Mouse (Mus musculus) liver, embryonic 12.5 days (tissue): ENCODE results near the gene Csrnp1. TPM values are rescaled to one million over a fixed set of nuclear protein-coding genes. Genes with fewer than 3 reads are reported as not detected.

Experiments
- ATAC-seq: fragments of 200-750 bp; cut with Nextera tagmentation; 2 replicates; pipeline ENCODE4 v1.8.0; 2017; ENCODE audit warnings: moderate number of reproducible peaks, mild to moderate bottlenecking, moderate library complexity
- H3K27ac ChIP-seq: fragments of 300-500 bp; sonication (generic); 2 replicates; pipeline ENCODE4 v1.5.1; 2016; ENCODE audit warnings: mild to moderate bottlenecking
- H3K27me3 ChIP-seq: fragments of 300-500 bp; sonication (generic); replicated peaks from 2 replicates; pipeline ENCODE4 v1.6.1; 2016; ENCODE audit warnings: mild to moderate bottlenecking, moderate library complexity
- H3K36me3 ChIP-seq: fragments of 300-500 bp; sonication (generic); 2 replicates; pipeline ENCODE4 v1.6.1; 2016; ENCODE audit warnings: mild to moderate bottlenecking, moderate library complexity
- H3K4me1 ChIP-seq: fragments of 300-500 bp; sonication (generic); 2 replicates; pipeline ENCODE4 v1.6.1; 2016
- H3K4me2 ChIP-seq: fragments of 300-500 bp; sonication (generic); 2 replicates; pipeline ENCODE4 v1.6.1; 2016; ENCODE audit warnings: mild to moderate bottlenecking, moderate library complexity
- H3K4me3 ChIP-seq: fragments of 300-500 bp; sonication (generic); 2 replicates; pipeline ENCODE4 v1.5.1; 2016; ENCODE audit warnings: mild to moderate bottlenecking, moderate library complexity
- H3K9ac ChIP-seq: fragments of 300-500 bp; sonication (generic); 2 replicates; pipeline ENCODE4 v1.6.1; 2016; ENCODE audit warnings: mild to moderate bottlenecking, moderate library complexity
- H3K9me3 ChIP-seq: fragments of 300-500 bp; sonication (generic); replicated peaks from 2 replicates; pipeline ENCODE4 v1.6.1; 2016; ENCODE audit warnings: mild to moderate bottlenecking, moderate library complexity
- WGBS: fragments of 180-500 bp; shearing (Covaris S2); methylation state at CpG from one replicate; pipeline ENCODE4 v1.1.7; 2016; ENCODE audit not compliant: insufficient replicate concordance; 5-methylcytosine and 5-hydroxymethylcytosine counted together
- polyA plus RNA-seq: library from polyadenylated mRNA; unstranded; fragments of >200 nt; fragmentation: Nextera tagmentation; extraction: Ambion mirVana; gene quantifications from 2 replicates; pipeline ENCODE4 v1.2.1, GENCODE M21; 2016

The Csrnp1 gene
- polyA plus RNA-seq, 1 experiment from 2014 or later = 1.5 TPM

DNA sequence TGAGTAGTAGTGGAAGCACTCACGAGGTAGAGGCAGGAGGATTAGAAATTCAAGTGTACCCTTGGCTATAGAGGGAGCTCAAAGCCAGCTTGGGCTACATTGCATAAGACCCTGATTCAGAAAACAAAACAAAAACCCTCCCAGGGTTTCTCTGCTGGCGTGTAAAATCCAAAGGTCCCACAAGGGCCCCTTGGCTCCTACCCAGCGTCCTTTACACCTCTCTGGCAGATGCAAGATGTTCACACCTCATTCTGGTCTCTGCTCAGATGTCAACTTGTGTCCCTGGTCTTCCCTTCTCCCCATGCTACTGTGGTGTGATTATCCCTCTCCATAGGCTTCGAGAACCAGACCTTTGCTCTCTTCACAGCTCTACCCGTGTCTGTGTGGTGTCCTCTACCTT, 16.3 kb upstream of the Csrnp1 start:
- Histone ChIP-seq H3K27me3 (no peaks in the 10 kb centered on the region; the same call in 1 of the 2 replicates), H3K4me2 (no peak overlapping the region), H3K4me1 (peaks cover 29% of the 10 kb centered on the region), H3K4me3 (no peak overlapping the region), H3K9ac (no peak overlapping the region), H3K27ac (no peak overlapping the region), H3K9me3 (no peaks in the 10 kb centered on the region), H3K36me3 (no peaks in the 10 kb centered on the region)
- 58% methylated on average over 5 of the region's 5 CpGs for WGBS
- no peak for ATAC-seq

DNA sequence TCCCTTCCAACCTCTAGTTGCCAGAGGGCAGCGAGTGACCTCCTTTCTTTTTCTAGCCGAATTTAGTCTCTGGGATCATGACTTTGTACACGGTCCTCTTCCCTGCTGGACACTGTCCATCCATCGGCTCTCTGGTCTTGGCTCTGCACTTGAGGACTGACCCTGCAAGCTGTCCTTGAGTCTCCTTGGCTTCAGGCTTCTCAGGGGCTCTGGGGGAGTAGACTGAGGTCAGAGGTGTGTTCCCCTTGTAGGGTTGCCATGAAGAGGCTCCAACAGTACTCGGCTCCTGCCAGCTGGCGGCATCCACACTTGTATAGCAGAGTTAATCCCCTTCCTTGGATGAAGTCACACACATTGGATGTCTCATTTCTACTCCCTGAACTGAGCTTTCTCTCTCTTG, 15.2 kb upstream of the Csrnp1 start:
- 66% methylated on average over 6 of the region's 6 CpGs for WGBS
- H3K4me2 ChIP-seq = no peak overlapping the region
- no peaks in the 10 kb centered on the region; the same call in 1 of the 2 replicates for H3K27me3 ChIP-seq
- no peak overlapping the region for H3K4me3 ChIP-seq
- H3K27ac ChIP-seq = no peak overlapping the region
- H3K9me3 ChIP-seq = no peaks in the 10 kb centered on the region
- no peaks in the 10 kb centered on the region for H3K36me3 ChIP-seq
- peaks cover 29% of the 10 kb centered on the region for H3K4me1 ChIP-seq
- no peak overlapping the region for H3K9ac ChIP-seq
- ATAC-seq = no peak

DNA sequence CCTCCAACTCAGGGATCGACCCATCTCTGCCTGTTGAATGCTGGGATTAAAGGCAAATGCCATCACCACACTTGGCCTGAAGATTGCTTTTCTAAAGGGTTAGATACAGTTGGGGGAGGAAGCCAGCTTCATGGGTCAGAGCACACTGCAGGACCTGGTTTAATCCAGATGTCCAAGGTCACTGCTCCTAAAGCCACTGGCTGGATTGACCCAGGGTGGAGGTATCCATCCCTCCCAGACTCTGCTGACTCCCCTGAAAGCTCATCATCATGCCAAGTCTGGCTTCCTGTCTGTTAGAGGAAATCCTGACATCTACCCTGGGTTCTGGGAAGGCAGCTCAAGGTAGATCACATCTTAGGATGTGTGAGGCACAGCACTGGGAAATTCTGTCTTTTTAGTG, 14.3 kb upstream of the Csrnp1 start:
- H3K4me2 ChIP-seq = no peak overlapping the region
- no peak overlapping the region for H3K27ac ChIP-seq
- no peaks in the 10 kb centered on the region for H3K36me3 ChIP-seq
- ATAC-seq = no peak
- WGBS = 63% methylated on average over 1 of the region's 1 CpGs
- no peaks in the 10 kb centered on the region; the same call in 1 of the 2 replicates for H3K27me3 ChIP-seq
- no peak overlapping the region for H3K9ac ChIP-seq
- H3K9me3 ChIP-seq = no peaks in the 10 kb centered on the region
- H3K4me3 ChIP-seq = no peak overlapping the region
- peaks cover 37% of the 10 kb centered on the region for H3K4me1 ChIP-seq

DNA sequence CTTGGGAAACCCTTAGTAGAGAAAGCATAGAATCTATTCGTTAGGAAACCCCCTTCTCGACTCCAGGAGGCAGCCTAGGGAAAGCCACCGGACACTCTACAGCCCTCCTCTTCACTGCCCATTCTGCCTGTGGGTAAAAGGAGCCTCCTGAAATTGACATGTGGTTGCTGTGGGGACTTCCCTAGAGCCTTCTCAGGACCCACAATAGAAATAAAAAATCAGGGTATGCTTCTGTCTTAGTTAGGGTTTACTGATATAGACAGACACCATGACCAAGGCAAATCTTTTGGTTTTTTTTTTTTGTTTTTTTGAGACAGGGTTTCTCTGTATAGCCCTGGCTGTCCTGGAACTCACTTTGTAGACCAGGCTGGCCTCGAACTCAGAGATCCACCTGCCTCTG, 11.6 kb upstream of the Csrnp1 start:
- Histone ChIP-seq H3K27me3 (no peaks in the 10 kb centered on the region; the same call in 1 of the 2 replicates), H3K4me2 (no peak overlapping the region), H3K4me1 (peaks cover 24% of the 10 kb centered on the region), H3K27ac (no peak overlapping the region), H3K9me3 (no peaks in the 10 kb centered on the region), H3K9ac (no peak overlapping the region), H3K36me3 (no peaks in the 10 kb centered on the region), H3K4me3 (no peak overlapping the region)
- no peak for ATAC-seq
- 62% methylated on average over 4 of the region's 4 CpGs for WGBS

DNA sequence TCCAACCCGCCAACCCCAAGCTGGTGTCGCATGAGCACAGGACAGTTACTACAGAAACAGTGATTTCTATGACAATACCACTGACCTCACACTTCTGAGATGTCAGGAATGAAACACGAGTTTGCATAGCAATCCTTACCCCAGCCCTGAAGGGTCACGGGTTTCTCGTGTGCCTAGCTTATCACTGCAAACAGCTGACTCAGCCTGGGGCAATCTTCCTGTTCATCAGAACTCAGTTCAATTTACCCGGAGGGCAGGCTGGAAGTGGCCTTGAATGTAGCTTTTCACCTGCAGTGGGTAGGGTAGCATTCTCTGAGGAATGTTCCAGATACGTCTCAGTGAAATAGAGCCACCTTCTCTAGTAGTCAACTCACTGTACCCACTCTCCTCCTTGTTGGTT, 9.7 kb upstream of the Csrnp1 start:
- Histone ChIP-seq H3K4me2 (no peak overlapping the region), H3K9me3 (no peaks in the 10 kb centered on the region), H3K27me3 (no peaks in the 10 kb centered on the region; the same call in 1 of the 2 replicates), H3K27ac (no peak overlapping the region), H3K4me3 (no peak overlapping the region), H3K36me3 (no peaks in the 10 kb centered on the region), H3K4me1 (peaks cover 17% of the 10 kb centered on the region; the same call in 1 of the 2 replicates), H3K9ac (no peak overlapping the region)
- WGBS = 36% methylated on average over 7 of the region's 7 CpGs
- ATAC-seq = no peak

DNA sequence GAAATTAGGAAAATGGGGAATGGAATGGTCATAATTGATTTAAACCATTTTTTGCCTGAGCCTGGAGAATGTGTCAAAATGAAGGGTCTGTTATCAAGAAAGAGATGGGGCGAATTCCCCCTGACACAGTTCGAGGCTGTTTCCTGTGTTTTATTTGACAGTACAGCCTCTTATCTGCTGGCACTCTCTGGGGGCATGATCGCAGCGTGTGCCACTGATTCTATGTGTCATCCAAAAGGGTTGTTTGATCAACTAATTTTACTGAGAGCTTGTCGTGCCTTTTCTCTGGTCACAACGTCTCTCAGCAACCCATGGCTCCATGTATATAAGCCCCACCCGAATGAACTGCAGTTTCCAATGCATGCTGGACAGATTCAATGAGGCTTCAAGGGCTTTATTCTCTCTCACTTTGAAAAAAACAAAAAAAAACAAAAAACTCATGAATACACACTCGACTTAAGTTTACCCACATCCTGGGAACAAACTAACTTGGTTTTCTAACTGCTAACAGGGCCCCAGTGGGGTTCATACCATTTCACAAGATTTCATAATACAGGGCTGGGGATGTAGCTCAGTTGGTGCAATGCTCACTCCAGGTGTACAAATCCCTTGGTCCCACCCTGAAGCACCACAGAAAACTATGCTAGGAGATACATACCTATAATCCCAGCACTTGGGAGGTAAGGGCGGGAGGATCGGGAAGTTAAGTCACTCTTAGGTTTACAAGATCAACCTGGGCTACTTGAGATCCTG, 8.8 kb upstream of the Csrnp1 start:
- Histone ChIP-seq H3K9ac (no peak overlapping the region), H3K4me1 (peaks cover 17% of the 10 kb centered on the region; the same call in 1 of the 2 replicates), H3K27ac (no peak overlapping the region), H3K4me3 (no peak overlapping the region), H3K9me3 (no peaks in the 10 kb centered on the region), H3K36me3 (no peaks in the 10 kb centered on the region), H3K4me2 (no peak overlapping the region), H3K27me3 (peaks cover under 1% of the 10 kb centered on the region; the same call in 1 of the 2 replicates)
- WGBS = 31% methylated on average over 10 of the region's 10 CpGs
- no peak for ATAC-seq

DNA sequence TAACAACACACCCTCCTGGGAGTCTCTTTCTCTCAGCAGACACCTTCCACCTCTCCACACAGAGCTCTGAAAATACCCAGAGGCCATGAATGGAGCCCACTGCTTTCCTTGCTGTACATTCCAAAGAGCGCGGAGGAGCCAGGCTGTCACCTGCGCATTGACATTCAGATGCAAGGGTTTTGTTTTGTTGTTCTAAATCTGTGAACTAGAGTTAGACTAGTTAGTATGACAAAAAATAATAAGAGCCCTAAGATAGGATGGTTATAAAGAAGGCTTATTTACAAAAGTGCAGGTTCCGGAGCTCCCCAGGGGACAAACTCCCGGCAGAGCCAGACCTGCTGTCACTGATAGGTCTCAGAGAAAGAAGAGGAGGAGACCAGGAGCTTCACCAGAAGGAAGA, 6.9 kb upstream of the Csrnp1 start:
- no peak for ATAC-seq
- H3K36me3 ChIP-seq = no peaks in the 10 kb centered on the region
- H3K27ac ChIP-seq = no peak overlapping the region
- H3K4me1 ChIP-seq = peaks cover 17% of the 10 kb centered on the region; the same call in 1 of the 2 replicates
- no peak overlapping the region for H3K4me3 ChIP-seq
- WGBS = 43% methylated on average over 5 of the region's 5 CpGs
- no peak overlapping the region for H3K9ac ChIP-seq
- H3K9me3 ChIP-seq = no peaks in the 10 kb centered on the region
- no peak overlapping the region for H3K4me2 ChIP-seq
- peaks cover 11% of the 10 kb centered on the region; the same call in 1 of the 2 replicates for H3K27me3 ChIP-seq

DNA sequence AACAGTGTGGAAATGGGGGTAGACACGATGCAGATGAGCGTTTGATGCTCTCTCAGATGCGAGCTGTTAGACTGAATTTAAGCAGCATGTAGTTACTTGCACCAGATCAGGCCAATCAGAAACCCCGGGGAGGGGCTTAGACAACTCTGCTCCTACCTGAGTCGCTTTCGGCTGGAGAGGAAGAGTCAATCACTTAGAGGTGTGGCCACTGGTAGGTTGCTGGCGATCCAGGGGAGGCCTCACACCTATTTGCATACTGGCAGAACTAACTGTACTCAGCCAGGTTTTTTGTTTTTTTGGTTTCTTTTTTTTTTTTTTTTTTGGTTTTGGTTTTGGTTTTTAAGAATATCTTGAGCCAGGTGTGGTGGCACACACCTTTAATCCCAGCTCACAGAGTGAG, 3.8 kb upstream of the Csrnp1 start:
- Histone ChIP-seq H3K4me3 (no peak overlapping the region), H3K9me3 (no peaks in the 10 kb centered on the region), H3K27ac (no peak overlapping the region), H3K27me3 (peaks cover 36% of the 10 kb centered on the region), H3K4me1 (peaks cover 21% of the 10 kb centered on the region), H3K9ac (no peak overlapping the region), H3K4me2 (no peak overlapping the region), H3K36me3 (no peaks in the 10 kb centered on the region)
- WGBS = 39% methylated on average over 7 of the region's 7 CpGs
- no peak for ATAC-seq

DNA sequence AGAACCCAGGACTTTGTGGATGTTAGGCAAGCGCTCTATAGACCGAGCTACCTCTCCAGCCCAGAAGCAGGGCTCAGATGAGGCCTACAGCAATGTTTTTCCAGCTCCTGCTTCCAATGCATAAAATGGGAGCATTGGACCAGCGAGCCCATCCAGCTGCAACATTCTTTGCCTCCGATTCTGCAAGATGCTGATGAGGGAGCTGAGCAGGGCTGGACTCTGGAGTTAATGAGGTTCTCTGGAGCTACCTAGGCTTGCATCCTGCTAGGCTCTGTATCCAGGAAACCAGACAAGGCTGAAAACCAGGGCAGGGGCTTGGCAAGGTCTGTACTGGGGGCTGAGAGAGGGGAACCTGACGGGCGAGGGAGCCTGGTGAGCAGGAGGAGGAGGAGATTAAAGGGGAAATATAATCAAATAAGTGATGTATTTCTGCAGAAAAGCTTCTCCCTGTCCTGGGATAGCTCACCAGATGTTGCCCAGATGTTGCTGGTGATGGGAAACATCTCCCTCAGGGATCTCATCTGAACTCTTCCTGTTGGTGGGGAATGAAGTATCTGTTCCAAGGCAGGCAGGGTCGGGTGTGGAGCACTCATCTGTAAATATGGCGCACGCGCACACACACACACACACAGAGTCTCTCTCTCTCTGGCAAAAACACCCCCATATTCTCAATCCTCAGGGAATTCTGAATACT, 1.6 kb upstream of the Csrnp1 start:
- Histone ChIP-seq H3K27ac (no peak overlapping the region), H3K27me3 (peaks cover 49% of the 10 kb centered on the region), H3K36me3 (no peaks in the 10 kb centered on the region), H3K9me3 (no peaks in the 10 kb centered on the region), H3K4me1 (peaks cover 38% of the 10 kb centered on the region), H3K4me3 (no peak overlapping the region), H3K9ac (no peak overlapping the region), H3K4me2 (no peak overlapping the region)
- WGBS = 70% methylated on average over 10 of the region's 10 CpGs
- no peak for ATAC-seq

DNA sequence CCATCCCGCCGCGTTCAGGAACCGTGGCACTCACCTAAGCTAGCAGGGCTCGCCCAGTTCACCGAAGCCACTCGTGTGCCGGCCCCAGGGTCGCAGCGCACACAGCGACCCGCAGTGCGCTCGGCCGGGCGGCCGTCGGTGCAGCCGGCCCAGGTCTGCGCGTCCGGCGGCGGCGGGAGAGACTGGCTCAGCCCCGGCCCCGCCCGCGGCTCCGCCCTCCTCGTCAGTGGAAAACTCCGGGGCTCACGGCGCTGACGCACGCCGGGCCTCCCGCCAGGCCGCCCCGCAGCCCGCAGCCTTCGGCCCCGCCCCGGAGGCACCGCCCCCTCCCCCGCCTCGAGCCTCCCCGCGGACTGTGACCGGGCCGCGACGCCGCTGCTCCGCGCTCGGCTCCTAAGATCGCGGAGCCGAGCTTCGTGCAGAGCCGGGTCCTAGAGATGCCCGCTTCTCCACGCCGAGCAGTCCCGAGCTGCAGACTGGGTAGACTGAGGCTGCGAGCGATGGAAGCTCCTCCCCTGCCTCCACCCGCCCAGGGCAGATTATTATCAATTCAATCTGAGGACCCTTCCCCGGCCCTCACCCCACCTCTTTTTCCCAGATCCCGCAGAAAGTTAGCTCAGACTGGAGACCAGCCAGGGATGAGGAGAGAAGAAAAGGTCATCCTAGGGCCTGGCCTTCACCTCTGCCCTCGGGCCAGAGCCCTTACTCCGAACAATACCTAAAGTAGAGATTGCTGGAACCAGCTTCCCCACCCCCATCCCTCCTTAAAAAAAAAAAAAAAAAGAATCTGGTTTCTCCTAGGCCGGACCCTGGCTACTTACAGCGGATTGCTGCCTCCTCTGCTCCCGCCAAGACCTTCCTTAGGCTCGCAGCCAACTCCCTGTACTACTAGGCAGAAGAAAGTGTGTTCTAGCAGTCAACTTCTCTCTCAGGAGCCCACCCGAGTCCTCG, 598 bp downstream of the Csrnp1 start:
- peak; percentile 85 for ATAC-seq
- peak overlapping the region; percentile 73 for H3K9ac ChIP-seq
- peak overlapping the region; percentile 99 for H3K4me2 ChIP-seq
- no peaks in the 10 kb centered on the region for H3K36me3 ChIP-seq
- peaks cover 49% of the 10 kb centered on the region for H3K27me3 ChIP-seq
- peak overlapping the region; percentile 69 for H3K27ac ChIP-seq
- peak overlapping the region; percentile 69 for H3K4me3 ChIP-seq
- peaks cover 58% of the 10 kb centered on the region for H3K4me1 ChIP-seq
- 3% methylated on average over 72 of the region's 79 CpGs for WGBS
- no peaks in the 10 kb centered on the region for H3K9me3 ChIP-seq

DNA sequence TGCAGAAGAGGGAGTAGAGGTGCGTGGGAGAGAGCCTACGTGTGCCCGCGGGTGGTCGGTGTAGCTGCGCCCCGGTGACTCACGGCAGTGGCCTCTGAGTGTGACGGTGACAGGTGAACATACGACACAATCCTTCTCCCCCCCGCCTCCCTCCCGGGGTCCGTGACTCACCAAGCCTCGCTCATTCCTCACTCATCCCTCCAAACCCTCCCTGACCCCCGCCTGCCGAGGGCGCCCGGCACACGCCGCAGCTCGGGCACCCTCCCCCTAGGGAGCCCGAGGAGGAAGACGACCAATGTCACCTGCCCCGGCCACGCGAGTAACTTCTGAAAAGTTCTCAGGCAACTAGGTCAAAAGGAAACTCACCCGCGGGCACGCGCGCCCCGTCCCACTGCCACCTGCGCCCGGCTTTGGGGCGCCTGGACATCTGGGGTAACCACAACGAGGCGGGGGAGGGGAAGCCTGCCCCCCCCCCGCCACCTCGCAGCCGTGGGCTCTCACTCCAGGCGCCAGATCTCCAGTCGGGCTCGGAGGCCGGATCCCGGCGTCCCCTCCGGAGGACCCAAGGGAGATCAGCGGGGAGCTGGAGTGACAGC, 1.4 kb downstream of the Csrnp1 start:
- Histone ChIP-seq H3K36me3 (no peaks in the 10 kb centered on the region), H3K27ac (peak overlapping the region; percentile 84), H3K27me3 (peaks cover 46% of the 10 kb centered on the region), H3K9me3 (no peaks in the 10 kb centered on the region), H3K9ac (peak overlapping the region; percentile 73), H3K4me2 (peak overlapping the region; percentile 99), H3K4me3 (peak overlapping the region; percentile 69), H3K4me1 (peaks cover 66% of the 10 kb centered on the region)
- under 1% methylated on average over 48 of the region's 48 CpGs for WGBS
- no peak for ATAC-seq
